Mouse (Mus musculus) left cerebral cortex, adult 18-20 months (tissue): ENCODE measurements at regions not wholly inside any gene's neighbourhood (a gene's known extent, or its start where the extent isn't known, plus 50 kb on each side); places are given as distances from the start of the nearest gene placed in this dataset.

Experiments used
- DNase-seq, 2 experiments: peaks; one replicate each; pipeline ENCODE4 v3.0.0; 2021 to 2022; ENCODE audit warnings: low spot score in 2 of 2, mixed read lengths in 1 of 2

DNA sequence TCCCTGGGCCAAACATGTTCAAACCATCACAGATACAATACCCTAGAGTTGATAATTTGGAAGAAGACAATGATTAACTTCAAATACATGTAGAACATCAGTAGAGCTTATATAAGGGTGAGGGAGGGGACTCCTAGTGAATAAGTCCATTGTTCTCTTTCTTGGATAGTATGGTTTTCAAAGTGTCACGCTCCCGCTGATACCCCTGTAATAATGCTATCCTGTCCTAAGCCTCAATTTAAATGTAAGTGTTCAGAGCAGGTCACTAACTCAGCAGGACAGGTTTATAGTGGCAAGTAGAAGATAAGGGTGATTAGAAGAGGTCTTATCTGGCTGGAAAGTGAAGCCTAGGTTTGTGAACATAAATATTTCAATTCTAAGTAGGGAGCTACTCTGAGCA lies 540.4 kb upstream of the Id4 start:
- DNase-seq = no peak

DNA sequence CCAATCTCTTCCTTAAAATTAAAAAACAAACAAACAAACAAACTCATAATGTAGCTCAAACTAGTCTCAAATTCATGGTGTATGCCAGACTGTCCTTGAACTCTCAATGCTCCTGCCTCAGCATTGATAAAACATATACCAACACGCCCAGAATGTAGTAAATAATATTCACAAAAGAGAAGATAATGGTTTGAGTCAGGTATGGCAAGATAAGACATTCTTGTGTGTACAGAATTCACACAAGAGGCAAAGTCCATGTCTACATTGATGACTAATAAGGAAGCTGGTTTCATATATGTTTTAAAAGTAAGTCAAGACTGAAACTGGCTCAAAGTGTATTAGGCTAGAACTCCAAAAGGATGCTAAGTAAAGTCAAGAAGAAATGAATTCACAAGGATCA lies 526.6 kb upstream of the Id4 start:
- no peak for DNase-seq

DNA sequence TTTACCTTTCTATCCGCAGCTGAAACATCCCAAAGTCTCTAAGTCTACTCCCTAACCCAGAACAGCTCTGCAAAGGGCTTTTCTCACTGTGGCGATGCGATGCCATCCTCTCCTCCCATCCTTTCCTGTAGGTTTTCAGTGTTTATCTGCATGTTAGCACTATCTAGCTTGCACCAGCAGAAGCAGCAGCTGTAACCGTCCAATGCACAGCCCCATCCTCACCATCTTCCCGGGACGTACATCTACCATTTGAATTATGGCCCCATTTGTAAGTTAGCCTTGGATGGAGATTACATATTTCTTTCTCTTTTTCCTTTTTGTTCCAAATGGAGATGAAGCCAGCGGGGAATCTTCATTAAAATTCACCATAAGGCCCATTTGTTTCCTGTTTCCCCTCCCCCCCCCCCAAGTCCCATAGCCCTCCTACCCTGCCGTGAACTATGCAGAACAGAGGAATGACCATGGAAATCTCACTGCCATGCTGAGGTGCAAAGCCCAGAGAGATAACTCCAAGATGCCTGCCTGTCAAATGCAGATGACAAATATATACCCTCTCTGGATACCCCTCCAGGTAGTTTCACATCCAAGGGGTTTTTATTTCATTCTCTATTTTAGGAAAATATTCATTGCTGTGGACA lies 525.5 kb upstream of the Id4 start:
- DNase-seq = no peak

DNA sequence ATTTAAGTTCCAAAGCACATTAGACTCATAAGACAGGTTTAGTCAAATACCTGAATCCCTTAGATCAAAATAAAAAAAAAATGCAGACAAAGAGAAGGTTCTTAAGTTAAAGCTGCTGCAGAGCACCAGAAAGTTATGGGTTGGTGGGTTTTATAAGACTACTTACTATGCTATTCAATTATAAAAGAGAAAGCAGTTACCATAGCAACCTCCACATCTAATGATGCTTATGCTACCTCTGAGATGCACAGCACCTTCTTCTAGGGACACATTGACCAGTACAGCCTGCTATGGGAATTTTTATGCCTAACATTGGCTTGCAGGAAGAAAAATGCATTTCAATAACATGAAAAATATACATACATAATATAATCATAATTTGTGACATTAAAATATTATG lies 512.1 kb upstream of the Id4 start:
- DNase-seq = no peak

DNA sequence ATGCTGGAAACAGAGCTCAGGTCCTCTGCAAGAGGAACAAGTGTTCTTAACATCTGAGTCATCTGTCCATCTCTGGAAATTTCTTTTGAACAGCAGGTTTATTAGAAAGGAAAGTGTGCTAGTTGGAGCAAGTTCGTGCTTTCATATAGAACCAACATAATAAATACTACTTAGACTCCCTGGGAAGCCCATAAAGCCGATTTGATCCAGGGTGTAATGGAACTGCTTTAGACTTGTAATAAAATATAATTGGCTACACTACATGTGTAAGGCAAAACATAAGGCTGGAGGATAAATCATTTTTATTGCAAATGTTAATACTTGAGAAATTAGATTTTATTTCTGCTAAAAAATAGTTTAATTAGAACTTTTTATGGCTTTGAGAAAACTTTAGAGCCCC lies 510.0 kb upstream of the Id4 start:
- DNase-seq = no peak

DNA sequence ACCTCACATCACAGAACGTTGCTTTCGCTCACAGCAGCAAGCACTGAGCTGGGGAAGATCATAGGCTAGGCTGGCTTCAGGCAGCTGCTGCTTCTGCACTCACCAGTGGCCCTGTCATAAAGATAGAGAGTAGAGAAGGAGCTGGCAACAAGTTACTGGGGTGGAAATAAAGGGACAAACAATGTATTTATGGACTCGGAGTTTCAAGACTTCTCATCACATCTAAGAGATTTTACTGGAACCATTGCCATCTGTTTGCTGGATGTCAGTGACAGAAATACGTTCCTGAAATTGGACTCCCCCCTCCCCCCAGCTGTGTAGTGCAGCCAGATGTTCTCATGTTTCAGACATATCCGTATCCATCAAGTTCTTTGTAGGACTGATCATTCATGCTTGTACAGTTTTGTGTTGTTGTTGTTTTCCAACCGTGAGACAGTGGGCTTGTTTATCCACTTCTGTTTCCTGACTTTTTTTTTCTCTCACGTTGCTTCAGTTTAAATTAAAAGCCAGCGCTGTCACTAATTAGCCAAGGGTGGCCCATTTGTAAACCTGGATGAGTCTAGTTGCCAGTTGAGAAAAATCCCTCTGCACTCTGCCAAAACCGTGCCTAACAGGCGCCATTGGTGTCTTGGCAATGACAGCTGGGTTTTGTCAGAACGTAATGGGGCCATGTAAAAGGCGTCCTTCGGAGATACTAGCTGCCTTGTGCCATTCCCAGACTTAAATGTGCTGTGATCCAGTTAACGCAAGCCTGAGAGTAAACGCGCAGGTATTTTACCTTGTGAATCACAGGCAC lies 496.0 kb upstream of the Id4 start:
- DNase-seq = no peak

DNA sequence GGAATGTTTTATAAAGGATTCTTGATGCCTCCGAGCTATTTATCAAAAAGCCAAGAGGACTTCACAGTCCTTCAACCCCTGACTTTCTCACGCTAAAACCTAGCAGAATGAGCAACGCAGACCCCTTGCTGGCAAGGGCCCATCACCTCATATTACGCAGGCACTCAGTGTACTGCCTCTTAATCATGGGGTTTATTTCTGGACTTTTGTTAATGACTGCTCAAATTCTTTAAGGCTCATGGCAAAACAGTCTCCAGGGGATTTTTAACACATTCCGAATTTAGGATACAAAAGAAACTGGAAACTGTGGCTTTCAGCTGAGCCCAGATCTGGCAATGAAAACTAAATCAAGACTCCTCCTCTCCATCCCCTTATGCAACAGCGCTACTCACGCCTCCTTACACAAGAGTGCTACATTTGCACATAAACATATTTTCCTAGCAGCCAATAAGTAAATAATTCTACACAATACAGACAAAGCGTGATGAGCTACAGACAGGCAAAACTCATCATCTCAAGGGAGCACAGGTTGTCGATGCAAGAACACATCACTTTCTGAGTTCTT lies 492.0 kb upstream of the Id4 start:
- DNase-seq = peak in 1 of 2 experiments; percentile 5

DNA sequence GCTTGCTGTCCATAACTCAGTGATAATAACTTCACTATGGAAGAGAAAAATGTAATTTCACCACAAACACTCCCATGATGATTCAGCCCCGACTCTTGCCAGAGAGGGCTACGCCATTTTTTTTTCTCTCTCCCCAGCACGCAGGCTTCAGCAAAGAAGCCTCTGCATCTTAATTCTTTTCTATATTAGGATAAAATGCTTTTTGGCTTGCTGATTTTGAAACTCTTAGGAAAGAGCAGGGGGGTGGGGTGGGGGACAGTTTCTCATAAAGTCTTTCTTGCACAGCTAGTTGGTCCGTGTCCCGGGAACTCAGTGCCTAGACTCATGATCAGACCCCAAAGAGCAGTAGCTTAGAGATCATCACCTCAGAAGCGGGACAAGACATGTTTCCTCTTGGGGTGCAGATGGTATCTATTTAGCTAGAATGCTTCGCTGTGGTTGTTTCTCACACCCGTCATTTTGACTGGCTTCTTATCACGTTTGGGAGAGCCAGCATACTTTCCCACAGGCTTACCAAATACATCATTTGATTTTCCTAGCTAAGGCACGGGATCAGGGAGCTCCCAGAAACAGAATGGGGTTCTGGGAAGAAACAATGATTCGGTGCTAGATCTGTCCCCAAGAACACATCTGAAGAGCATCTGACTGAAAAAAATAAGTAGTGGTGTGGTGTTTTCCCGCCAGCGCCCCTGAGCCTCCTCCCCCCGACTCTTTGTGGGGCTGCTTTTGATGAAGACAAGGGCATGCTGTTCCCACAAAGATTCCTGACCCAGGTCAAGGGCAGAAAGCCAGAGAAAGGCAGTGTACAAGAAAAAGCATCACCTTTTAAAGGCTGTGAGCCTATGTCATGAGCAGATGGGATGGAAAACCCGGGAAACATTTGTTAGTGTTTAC lies 483.6 kb upstream of the Id4 start:
- peak in 1 of 2 experiments; percentile 3 for DNase-seq

DNA sequence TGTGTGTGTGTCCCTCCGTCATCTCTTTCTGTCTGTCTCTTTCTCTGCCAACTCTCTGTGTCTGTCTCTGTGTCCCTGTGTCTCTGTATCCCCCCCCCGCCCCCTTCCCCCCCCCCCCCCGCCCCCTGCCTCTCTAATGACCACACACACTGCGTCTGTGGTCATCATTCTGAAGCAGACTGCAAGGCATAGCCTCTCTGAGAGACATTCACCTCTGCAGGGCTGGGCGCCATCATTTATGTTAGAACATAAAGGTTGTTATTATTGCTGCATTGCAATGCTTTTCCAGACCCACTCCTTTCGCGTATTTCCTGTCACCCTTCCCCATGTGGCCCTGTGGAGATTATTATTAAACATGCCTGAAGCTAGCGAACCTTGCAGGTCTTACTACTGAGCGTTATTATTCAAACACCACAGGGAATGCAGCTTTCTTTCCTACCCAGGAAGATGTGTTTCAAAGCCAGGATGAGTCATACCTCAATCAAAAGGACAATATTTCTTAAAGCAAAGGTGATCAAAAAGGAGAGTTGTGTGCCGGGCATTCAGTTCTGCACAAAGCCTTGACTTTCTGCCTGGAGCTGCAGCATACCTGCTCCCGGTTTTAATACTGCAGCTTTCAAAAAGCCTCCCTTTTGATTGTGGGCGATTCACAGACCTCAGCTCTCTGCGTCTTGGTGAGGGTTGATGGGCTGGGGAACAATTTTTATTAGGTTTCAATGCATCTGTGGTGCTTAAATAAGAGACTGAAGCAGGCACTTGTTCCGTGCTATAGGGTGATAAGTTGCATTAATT lies 482.6 kb upstream of the Id4 start:
- no peak for DNase-seq

DNA sequence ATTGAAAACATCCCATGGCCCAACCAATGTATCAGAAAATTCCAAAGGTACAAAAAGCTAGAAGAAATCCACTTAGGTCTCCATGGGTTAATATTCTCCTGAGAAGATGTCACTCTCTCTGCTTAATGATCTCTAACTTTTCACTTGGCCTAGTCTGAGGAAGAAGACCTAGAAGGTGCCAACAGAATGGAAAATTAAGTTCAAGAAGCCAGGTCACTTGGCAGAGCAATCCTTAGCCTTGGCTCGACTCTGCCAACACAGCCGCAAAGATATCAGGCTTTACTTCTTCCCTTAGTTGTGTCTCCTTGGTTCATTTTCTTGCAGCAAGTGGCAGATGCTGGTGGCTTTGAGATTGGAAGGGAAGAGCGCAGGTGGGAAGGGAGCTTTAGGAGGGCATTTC lies 476.6 kb upstream of the Id4 start:
- no peak for DNase-seq

DNA sequence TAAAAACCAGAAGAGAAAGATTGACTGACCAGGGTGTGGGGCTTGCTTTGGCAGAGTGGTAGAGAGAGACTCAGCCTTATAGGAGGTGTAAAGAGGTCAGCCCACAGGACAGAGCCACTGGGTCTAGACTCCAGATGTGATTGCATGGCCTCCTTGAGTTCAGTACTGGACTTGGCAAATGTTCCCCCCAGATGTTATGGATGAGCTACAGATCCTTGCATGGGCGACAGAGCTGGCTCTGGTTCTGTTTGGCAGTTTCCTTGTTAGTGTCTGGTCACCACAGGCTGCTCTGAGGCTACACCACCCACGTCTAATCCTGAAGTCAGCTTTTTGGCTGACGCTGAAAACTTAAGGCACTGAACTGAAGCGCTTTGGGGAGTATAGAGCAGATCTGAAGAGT lies 463.2 kb upstream of the Id4 start:
- DNase-seq = no peak

DNA sequence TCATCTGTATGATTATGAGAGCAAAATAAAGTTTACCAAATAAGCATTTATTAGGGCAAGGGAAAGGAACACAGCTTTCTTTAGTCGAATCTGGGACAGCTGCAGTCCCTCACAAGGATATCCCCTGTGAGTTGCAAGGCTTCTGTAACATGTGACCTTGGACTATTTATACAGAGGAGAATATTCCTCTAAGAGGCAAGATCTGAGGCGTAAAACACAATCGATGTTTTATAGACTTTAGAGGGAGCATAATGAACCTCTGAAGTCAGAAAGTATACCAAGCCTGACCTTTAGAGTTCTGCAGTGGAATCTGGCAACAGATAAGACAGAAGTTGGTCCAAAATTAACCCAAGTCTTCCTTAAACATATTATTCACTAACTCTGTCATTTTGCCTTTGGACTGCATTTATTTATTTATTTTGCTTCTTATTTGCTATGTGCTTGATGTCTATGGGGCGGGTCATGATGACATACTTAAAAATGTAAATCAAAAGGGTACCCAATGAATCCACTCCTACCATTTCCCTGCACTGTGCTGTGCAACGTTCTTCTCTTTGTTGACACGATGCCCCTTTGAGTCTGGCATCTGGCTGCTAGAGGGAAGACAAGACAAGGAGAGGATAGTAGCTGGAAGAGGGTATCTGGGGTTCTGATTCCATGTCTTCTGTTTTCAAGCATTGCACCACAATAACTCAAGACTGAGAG lies 449.2 kb upstream of the Id4 start:
- DNase-seq = no peak

DNA sequence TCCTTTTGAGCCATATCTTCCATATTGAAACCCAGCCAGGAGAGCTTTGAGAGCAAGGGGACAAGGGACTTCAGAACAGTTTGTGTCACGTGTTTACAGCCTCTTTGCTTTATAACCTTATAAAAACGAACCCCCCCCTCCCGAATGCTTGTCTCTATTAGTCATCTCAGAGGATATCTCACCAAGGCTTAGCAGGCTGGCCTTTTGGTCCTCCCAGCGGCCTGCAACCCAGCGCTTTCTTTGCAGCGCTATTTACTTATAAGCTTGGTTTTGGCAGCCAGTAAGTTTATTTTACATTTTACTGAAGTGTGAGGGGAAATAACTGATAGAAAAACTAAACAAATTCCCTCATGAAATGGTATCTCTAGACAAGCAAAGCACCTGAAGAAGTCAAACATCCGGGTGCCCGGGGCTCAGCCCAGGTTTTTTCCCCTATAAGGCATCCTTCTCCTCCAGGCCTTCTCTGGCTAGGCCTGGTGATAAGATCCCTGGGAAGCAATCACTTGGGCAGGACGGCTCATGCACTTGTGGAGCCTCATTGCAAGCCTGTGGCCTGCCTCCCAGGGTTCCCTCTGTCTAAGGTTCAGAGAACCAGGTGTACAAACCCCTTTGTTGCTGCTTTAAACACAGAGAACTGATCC lies 442.0 kb upstream of the Id4 start:
- DNase-seq = no peak

DNA sequence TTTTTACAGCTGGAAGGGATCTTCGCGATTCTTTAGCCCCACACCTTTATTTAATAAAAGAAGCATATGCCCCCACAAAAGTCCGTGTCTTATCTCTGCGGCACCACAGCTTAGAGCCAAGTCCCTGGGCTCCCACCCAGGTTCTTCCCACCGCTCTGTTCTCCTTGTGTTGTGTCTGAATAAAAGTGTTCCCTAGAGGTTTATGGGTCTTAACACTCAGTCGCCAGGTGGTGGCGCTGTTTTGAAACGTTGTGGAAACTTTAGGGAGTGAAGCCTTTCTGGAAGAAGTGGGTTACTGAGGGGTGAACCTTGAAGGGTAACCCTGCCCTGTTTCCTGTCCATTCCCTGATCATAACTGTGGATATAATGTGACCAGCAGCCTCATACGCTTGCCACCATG lies 424.5 kb upstream of the Id4 start:
- DNase-seq = peak; percentile 30 to 56

DNA sequence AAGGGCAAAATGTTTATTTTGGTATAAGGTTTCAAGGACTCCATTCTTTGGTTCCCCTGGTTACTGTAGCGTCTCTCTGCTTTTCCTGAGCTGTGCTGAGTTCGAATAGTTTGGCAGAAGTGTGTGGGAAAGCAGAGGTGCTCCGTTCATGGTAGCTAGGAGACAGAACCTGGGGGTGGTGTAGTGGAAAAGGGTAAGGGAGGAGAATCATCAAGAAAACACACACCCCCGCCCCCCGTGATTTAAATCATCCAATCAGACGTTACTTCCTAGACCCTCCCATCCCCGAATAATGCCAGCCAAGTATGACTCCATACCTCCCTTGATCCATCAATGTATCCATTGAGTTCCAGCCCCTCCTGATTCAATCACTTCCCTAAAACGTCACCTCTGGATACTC lies 418.6 kb upstream of the Id4 start:
- peak in 1 of 2 experiments; percentile 4 for DNase-seq

DNA sequence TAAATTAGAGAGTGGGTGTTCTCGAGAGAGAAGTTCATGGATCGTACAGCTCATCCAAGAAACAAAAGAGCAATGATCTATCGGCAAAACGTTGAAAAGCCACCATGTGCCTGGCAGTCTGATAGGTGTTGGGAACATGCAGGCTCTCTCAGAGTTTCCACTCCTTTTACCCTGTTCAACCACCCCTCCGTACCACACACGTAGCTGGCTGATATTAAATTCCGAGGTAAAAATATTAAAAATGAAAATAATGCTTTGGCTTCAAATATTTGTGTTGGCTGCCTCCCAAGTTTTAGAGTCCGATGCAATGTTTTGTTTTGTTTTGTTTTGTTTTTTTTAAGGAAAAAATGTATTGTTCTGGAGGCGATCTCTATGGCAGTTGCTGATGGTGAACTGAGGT lies 418.0 kb upstream of the Id4 start:
- DNase-seq = no peak

DNA sequence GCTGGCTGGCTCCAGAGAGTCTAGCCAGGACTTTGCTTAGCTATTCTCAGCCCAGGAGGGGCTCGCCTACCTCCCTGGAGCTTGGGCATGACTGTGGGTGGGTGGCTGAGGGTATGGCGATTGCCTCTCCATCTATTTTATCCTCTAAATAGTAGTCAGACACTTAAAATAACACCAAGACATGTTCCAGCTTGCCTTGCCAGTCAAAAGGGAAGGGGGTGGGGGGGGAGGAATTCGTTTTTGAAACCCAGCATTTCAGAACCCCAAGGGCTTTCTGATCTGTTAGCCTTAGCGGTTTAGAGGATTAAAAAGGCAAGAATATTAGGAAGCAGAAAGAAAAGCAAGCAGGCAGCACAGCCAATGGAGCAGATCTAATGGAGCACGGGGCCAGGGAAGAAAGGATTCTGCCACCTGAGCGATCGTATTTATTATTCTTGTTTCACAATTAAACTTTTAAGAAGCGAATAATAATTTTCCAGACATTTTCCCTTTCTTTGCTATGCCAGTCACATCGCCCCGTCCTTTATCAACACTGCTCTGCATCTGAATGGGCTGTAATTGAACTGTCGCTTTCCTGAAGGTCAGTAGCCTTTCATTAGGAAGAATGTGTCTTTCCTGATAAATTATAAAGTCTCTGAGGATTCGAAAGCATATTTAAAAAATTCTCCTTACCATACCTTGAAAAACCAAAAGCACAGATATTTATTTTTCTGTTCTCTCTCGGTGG lies 417.3 kb upstream of the Id4 start:
- peak in 1 of 2 experiments; percentile 15 for DNase-seq

DNA sequence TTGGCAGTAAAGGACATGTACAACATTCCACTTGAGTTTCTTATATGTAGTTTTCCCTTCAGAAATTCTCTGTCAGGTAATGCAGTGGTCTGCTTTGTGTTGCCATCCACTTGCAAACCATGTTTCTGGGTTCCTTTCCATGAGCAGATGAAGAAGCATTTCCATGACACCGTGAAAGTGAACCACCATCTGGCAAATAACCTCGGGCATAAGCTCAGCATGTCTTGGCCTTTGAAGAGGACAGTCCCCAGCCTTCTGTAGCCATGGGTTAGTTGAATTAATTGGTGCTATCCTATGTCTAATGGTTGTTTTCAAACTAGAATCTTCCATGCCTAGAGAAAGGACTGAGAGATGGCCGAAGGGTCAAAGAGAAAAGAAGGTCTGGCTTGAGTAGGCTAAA lies 414.3 kb upstream of the Id4 start:
- DNase-seq = no peak
